Mouse (Mus musculus): Measurements from ENCODE around the gene Olfr1246. TPM values are rescaled to one million over a fixed set of nuclear protein-coding genes. Genes with fewer than 3 reads are reported as not detected.
"Not testable (repeated sequence)": the region's sequence is repeated elsewhere in the genome, so short reads cannot be mapped to it uniquely, and the experiment has no call there.

The Olfr1246 gene
- not detected in 2 replicates for total RNA-seq (2014; rRNA removed)
- polyA plus RNA-seq (2015; fragmentation: Nextera tagmentation; extraction: Ambion mirVana): not detected in 2 replicates

- 73% methylated on average over 2 of the region's 2 CpGs for WGBS
- Histone ChIP-seq H3K9me3 (ENCODE audit: low read length) (no peaks in the 10 kb centered on the region), H3K4me3 (ENCODE audit: low read length) (no peak within 1 kb of the TSS), H3K9ac (replicated peaks; ENCODE audit: low read length) (no peak within 1 kb of the TSS), H3K27me3 (ENCODE audit: insufficient read depth, low read length) (no peaks in the 10 kb centered on the region), H3K27ac (no peak within 1 kb of the TSS), H3K36me3 (ENCODE audit: insufficient read depth, low read length) (no peaks in the 10 kb centered on the region), H3K4me2 (ENCODE audit: low read depth, low read length) (no peak within 1 kb of the TSS), H3K4me1 (ENCODE audit: insufficient read depth, low read length) (no peaks in the 10 kb centered on the region)
- TF ChIP-seq CTCF (IDR thresholded peaks at IDR 0.05; ENCODE audit: low read depth): no peak
- no peak for ATAC-seq
- no peak for DNase-seq (ENCODE audit: low spot score)
These were observed at the start of gene Olfr1246 for GRCm38 (mm10) chr2:89593057-89593456. Olfr1246 (minus strand) TSS chr2:89593157.

DNA sequence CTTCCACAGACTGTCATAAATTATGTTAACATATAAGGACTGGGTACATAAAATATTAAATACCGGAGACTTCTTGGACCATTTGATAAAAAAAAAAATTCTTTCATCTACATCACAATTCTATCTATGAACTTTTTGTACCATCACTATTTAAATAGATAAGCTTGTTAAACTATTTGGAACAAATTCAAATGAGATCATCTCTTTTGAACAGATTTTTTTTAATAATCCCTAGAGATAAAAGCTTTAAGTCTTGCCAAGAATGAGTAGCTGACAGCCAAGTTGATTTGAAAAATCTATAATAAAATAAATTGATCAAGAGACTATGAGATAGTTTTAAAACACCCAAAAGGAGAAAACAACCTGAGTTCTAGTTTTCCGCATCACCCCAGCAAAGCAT lies 41.9 kb upstream of the Olfr1246 start, which contains the start of gene Olfr1249:
Gene Olfr1249, minus strand, starts transcription at position 101 of the 400 bp plus-strand sequence.
- TF ChIP-seq CTCF (IDR thresholded peaks at IDR 0.05; ENCODE audit: low read depth): no peak
- H3K27me3 ChIP-seq (ENCODE audit: insufficient read depth, low read length): no peaks in the 10 kb centered on the region
- H3K36me3 ChIP-seq (ENCODE audit: insufficient read depth, low read length): no peaks in the 10 kb centered on the region
- no peak within 1 kb of the TSS for H3K4me2 ChIP-seq (ENCODE audit: low read depth, low read length)
- no peak for DNase-seq (ENCODE audit: low spot score)
- WGBS: 94% methylated on average over 2 of the region's 2 CpGs
- no peak for ATAC-seq
- H3K4me1 ChIP-seq (ENCODE audit: insufficient read depth, low read length): no peaks in the 10 kb centered on the region
- no peak within 1 kb of the TSS for H3K4me3 ChIP-seq (ENCODE audit: low read length)
- H3K9me3 ChIP-seq (ENCODE audit: low read length): no peaks in the 10 kb centered on the region
- no peak within 1 kb of the TSS for H3K9ac ChIP-seq (replicated peaks; ENCODE audit: low read length)
- no peak within 1 kb of the TSS for H3K27ac ChIP-seq

GRCm38 (mm10) chr2:89618145-89618544 lies 25.2 kb upstream of the Olfr1246 start, which contains the start of gene Olfr1248:
Olfr1248 (minus strand) TSS chr2:89618245.
- not testable (repeated sequence) for H3K4me2 ChIP-seq (ENCODE audit: low read depth, low read length); H3K9me3 ChIP-seq (ENCODE audit: low read length); H3K27ac ChIP-seq; H3K4me3 ChIP-seq (ENCODE audit: low read length); H3K4me1 ChIP-seq (ENCODE audit: insufficient read depth, low read length); H3K36me3 ChIP-seq (ENCODE audit: insufficient read depth, low read length); ATAC-seq; H3K9ac ChIP-seq (replicated peaks; ENCODE audit: low read length); DNase-seq (ENCODE audit: low spot score); H3K27me3 ChIP-seq (ENCODE audit: insufficient read depth, low read length)
- 89% methylated on average over 1 of the region's 1 CpGs for WGBS

- no peak within 1 kb of the TSS for H3K27ac ChIP-seq
- WGBS: 91% methylated on average over 2 of the region's 2 CpGs
- H3K9me3 ChIP-seq (ENCODE audit: low read length): no peaks in the 10 kb centered on the region
- no peaks in the 10 kb centered on the region for H3K27me3 ChIP-seq (ENCODE audit: insufficient read depth, low read length)
- H3K4me3 ChIP-seq (ENCODE audit: low read length): no peak within 1 kb of the TSS
- H3K4me1 ChIP-seq (ENCODE audit: insufficient read depth, low read length): no peaks in the 10 kb centered on the region
- H3K9ac ChIP-seq (replicated peaks; ENCODE audit: low read length): no peak within 1 kb of the TSS
- no peaks in the 10 kb centered on the region for H3K36me3 ChIP-seq (ENCODE audit: insufficient read depth, low read length)
- no peak for ATAC-seq
- no peak for TF ChIP-seq CTCF (IDR thresholded peaks at IDR 0.05; ENCODE audit: low read depth)
- DNase-seq (ENCODE audit: low spot score): no peak
- no peak within 1 kb of the TSS for H3K4me2 ChIP-seq (ENCODE audit: low read depth, low read length)
These were observed 21.1 kb upstream of the Olfr1246 start, which contains the start of gene Olfr1247 for GRCm38 (mm10) chr2:89614030-89614429. Olfr1247 (minus strand) TSS chr2:89614130.

DNA sequence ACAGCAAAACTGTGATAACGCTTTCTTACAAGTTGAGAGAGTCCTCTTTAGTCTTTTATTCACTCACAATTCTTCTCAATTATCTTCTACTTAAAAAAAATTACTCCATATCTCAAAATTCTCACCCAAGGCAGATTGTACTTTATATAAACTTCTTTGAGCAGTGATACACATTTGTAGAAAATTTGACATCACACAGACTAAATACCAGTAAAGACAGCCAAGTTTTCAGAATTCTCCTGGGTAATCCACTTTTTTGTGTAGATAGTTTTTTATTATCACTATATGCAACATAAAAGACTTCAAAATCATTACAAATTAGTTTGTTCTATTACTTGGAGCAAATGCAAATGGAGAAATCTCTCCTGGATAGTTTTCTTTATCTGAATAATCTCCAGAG lies 14.6 kb downstream of the Olfr1246 start, which contains the start of gene Olfr1245:
Gene Olfr1245, minus strand, starts transcription at position 101 of the 400 bp plus-strand sequence.
- ATAC-seq (no peak), DNase-seq (ENCODE audit: low spot score) (no peak)
- Histone ChIP-seq H3K4me1 (ENCODE audit: insufficient read depth, low read length) (no peaks in the 10 kb centered on the region), H3K9me3 (ENCODE audit: low read length) (no peaks in the 10 kb centered on the region), H3K36me3 (ENCODE audit: insufficient read depth, low read length) (no peaks in the 10 kb centered on the region), H3K4me2 (ENCODE audit: low read depth, low read length) (no peak within 1 kb of the TSS), H3K4me3 (ENCODE audit: low read length) (no peak within 1 kb of the TSS), H3K9ac (replicated peaks; ENCODE audit: low read length) (no peak within 1 kb of the TSS), H3K27me3 (ENCODE audit: insufficient read depth, low read length) (no peaks in the 10 kb centered on the region), H3K27ac (no peak within 1 kb of the TSS)
- no peak for TF ChIP-seq CTCF (IDR thresholded peaks at IDR 0.05; ENCODE audit: low read depth)
- WGBS: 92% methylated on average over 1 of the region's 1 CpGs

DNA sequence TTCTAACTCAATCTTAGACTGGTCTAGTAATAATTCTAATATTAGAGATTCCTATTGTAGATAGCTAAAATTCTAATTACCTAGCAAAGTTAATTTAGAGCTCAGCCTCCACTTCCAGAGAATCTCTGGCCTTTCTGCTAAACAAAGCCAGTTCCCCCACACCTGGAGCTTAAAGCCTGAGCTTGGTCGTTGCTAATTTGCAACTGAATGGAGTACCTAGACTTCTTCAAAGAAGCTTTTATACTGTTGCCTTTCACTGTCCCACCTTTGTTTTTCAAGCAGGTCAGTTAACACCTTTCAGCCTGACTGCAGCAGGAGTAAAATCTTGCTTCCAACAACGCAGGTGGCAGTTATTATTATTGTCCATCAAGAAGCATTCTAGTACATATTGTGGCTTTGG lies 30.3 kb downstream of the Olfr1246 start:
- H3K27me3 ChIP-seq (ENCODE audit: insufficient read depth, low read length); H3K9me3 ChIP-seq (ENCODE audit: low read length); H3K4me2 ChIP-seq (ENCODE audit: low read depth, low read length); ATAC-seq; DNase-seq (ENCODE audit: low spot score); H3K4me1 ChIP-seq (ENCODE audit: insufficient read depth, low read length); H3K4me3 ChIP-seq (ENCODE audit: low read length); H3K9ac ChIP-seq (replicated peaks; ENCODE audit: low read length); H3K27ac ChIP-seq; H3K36me3 ChIP-seq (ENCODE audit: insufficient read depth, low read length): not testable (repeated sequence)
- WGBS: 58% methylated on average over 2 of the region's 2 CpGs

DNA sequence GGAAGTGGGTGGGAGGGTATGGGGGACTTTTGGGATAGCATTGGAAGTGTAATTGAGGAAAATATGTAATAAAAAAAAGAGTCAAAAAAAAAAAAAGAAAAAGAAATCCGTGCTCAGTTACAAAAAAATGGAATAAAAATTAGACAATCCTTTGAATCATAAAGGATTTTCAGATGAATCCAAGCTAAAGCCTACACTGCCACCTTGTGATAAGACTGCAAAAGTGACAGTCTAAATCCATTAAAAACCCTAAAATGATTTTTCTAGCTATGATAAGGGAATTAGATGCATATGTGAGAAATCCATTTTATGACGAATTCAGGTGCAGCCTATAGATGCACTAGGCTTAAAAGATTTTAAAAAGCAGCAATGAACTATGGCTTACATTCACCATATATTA lies 48.4 kb downstream of the Olfr1246 start:
- no peaks in the 10 kb centered on the region for H3K36me3 ChIP-seq (ENCODE audit: insufficient read depth, low read length)
- H3K27ac ChIP-seq: no peak overlapping the region
- no peaks in the 10 kb centered on the region for H3K9me3 ChIP-seq (ENCODE audit: low read length)
- TF ChIP-seq CTCF (IDR thresholded peaks at IDR 0.05; ENCODE audit: low read depth): peak; percentile 64
- no peak overlapping the region for H3K4me3 ChIP-seq (ENCODE audit: low read length)
- WGBS: 57% methylated on average over 2 of the region's 2 CpGs
- H3K9ac ChIP-seq (replicated peaks; ENCODE audit: low read length): no peak overlapping the region
- peak; percentile 60 for DNase-seq (ENCODE audit: low spot score)
- ATAC-seq: no peak
- H3K4me1 ChIP-seq (ENCODE audit: insufficient read depth, low read length): no peaks in the 10 kb centered on the region
- no peaks in the 10 kb centered on the region for H3K27me3 ChIP-seq (ENCODE audit: insufficient read depth, low read length)
- no peak overlapping the region for H3K4me2 ChIP-seq (ENCODE audit: low read depth, low read length)
